Mouse (Mus musculus) brain, embryonic 14.5 days (tissue): ENCODE data around the gene Erich6.

ENCODE experiments used
- CTCF ChIP-seq: fragments of 200-500 bp; IDR thresholded peaks from 2 replicates; pipeline ENCODE4 v1.5.1; 2012; ENCODE audit warnings: inconsistent platforms, mild to moderate bottlenecking, moderate library complexity, borderline replicate concordance; ENCODE audit not compliant: insufficient read depth, insufficient read length; ENCODE audit errors: extremely low read depth
- POLR2A ChIP-seq: fragments of 200-500 bp; IDR thresholded peaks from 2 replicates; pipeline ENCODE4 v1.6.1; 2012; ENCODE audit warnings: mild to moderate bottlenecking, inconsistent platforms, borderline replicate concordance; ENCODE audit not compliant: poor library complexity, insufficient read depth, insufficient read length, severe bottlenecking; ENCODE audit errors: extremely low read depth

GRCm38 (mm10) chr3:58608506-58608905, 28.5 kb downstream of the Erich6 start:
- TF ChIP-seq POLR2A (no peak), CTCF (no peak)
